Mouse (Mus musculus) spleen, adult 2 months (tissue): ENCODE data around the gene Dst. TPM values are rescaled to one million over a fixed set of nuclear protein-coding genes. Genes with fewer than 3 reads are reported as not detected.

ENCODE experiments used
- DNase-seq, 2 experiments: peaks; one replicate each; pipeline versions ENCODE4 v3.0.0 to v3.0.0-alpha.2; 2012 to 2021; ENCODE audit warnings: low spot score in 2 of 2, low read depth in 1 of 2
- H3K27ac ChIP-seq: fragments of 200-500 bp; 2 replicates; pipeline ENCODE4 v1.5.1; 2012; ENCODE audit warnings: low read length, inconsistent platforms; ENCODE audit not compliant: insufficient read depth
- H3K27me3 ChIP-seq: fragments of 200-500 bp; 2 replicates; pipeline ENCODE4 v1.6.1; 2012; ENCODE audit warnings: mild to moderate bottlenecking, moderate library complexity, low read length, inconsistent platforms; ENCODE audit not compliant: control insufficient read depth, insufficient read depth
- H3K36me3 ChIP-seq: fragments of 200-500 bp; 2 replicates; pipeline ENCODE4 v1.6.1; 2012; ENCODE audit warnings: mild to moderate bottlenecking, low read length, inconsistent platforms; ENCODE audit not compliant: control insufficient read depth, insufficient read depth
- H3K4me1 ChIP-seq: fragments of 200-500 bp; 2 replicates; pipeline ENCODE4 v1.6.1; 2011; ENCODE audit warnings: inconsistent platforms; ENCODE audit not compliant: control insufficient read depth, insufficient read depth, insufficient read length
- H3K4me3 ChIP-seq: fragments of 200-500 bp; 2 replicates; pipeline ENCODE4 v1.5.1; 2011; ENCODE audit warnings: mild to moderate bottlenecking, inconsistent platforms; ENCODE audit not compliant: insufficient read depth, insufficient read length; ENCODE audit errors: extremely low read depth
- CTCF ChIP-seq: fragments of 200-500 bp; IDR thresholded peaks from 2 replicates; pipeline ENCODE4 v1.5.1; 2011; ENCODE audit warnings: mild to moderate bottlenecking, inconsistent platforms; ENCODE audit not compliant: insufficient read depth, insufficient read length, insufficient replicate concordance; ENCODE audit errors: extremely low read depth
- POLR2A ChIP-seq: fragments of 200-500 bp; IDR thresholded peaks from 2 replicates; pipeline ENCODE4 v1.6.1; 2011; ENCODE audit warnings: low read depth, low read length, inconsistent platforms
- WGBS: fragments of 180-500 bp; shearing (Covaris S2); methylation state at CpG from one replicate; pipeline ENCODE4 v1.1.7; 2018; 5-methylcytosine and 5-hydroxymethylcytosine counted together
- polyA plus RNA-seq: library from polyadenylated mRNA; depleted of rRNA; stranded (reverse); fragments of >200 nt; gene quantifications from 2 replicates; pipeline ENCODE4 v1.2.3, GENCODE M21; 2012

Dst gene
- polyA plus RNA-seq, 1 experiment = 7.6 TPM

GRCm38 (mm10) chr1:34178022-34178727, 270.1 kb downstream of the Dst start:
- Histone ChIP-seq H3K27ac (no peak overlapping the region), H3K36me3 (no peaks in the 10 kb centered on the region), H3K4me1 (no peaks in the 10 kb centered on the region), H3K27me3 (no peaks in the 10 kb centered on the region), H3K4me3 (no peak overlapping the region; the same call in 1 of the 2 replicates)
- DNase-seq = no peak
- TF ChIP-seq CTCF (no peak), POLR2A (no peak)
- WGBS = 91% methylated on average over 41 of the region's 41 CpGs

GRCm38 (mm10) chr1:34179756-34180155, 271.7 kb downstream of the Dst start:
- no peak for TF ChIP-seq POLR2A
- TF ChIP-seq CTCF = no peak

GRCm38 (mm10) chr1:34182406-34183249, 274.6 kb downstream of the Dst start:
- H3K27me3 ChIP-seq = no peaks in the 10 kb centered on the region
- H3K27ac ChIP-seq = no peak overlapping the region
- TF ChIP-seq CTCF (no peak), POLR2A (no peak)
- WGBS = 86% methylated on average over 24 of the region's 24 CpGs
- DNase-seq = no peak
- H3K36me3 ChIP-seq = no peaks in the 10 kb centered on the region
- H3K4me1 ChIP-seq = no peaks in the 10 kb centered on the region
- no peak overlapping the region for H3K4me3 ChIP-seq

More at GRCm38 (mm10) chr1:34179756-34180155, 271.7 kb downstream of the Dst start:
- no peak for DNase-seq
- WGBS = 83% methylated on average over 19 of the region's 19 CpGs
- Histone ChIP-seq H3K27me3 (no peaks in the 10 kb centered on the region), H3K4me3 (no peak overlapping the region), H3K27ac (no peak overlapping the region), H3K36me3 (no peaks in the 10 kb centered on the region), H3K4me1 (no peaks in the 10 kb centered on the region)

GRCm38 (mm10) chr1:34183250-34183926, 275.4 kb downstream of the Dst start:
- Histone ChIP-seq H3K27ac (no peak overlapping the region), H3K4me3 (no peak overlapping the region), H3K4me1 (no peaks in the 10 kb centered on the region), H3K27me3 (no peaks in the 10 kb centered on the region), H3K36me3 (no peaks in the 10 kb centered on the region)
- WGBS = 91% methylated on average over 12 of the region's 12 CpGs
- DNase-seq = no peak
- TF ChIP-seq POLR2A (no peak), CTCF (no peak)

- DNase-seq = no peak
- TF ChIP-seq CTCF (no peak), POLR2A (no peak)
- Histone ChIP-seq H3K27me3 (no peaks in the 10 kb centered on the region), H3K27ac (no peak overlapping the region), H3K36me3 (no peaks in the 10 kb centered on the region), H3K4me1 (no peaks in the 10 kb centered on the region), H3K4me3 (no peak overlapping the region)
- 83% methylated on average over 6 of the region's 6 CpGs for WGBS
Observed at GRCm38 (mm10) chr1:34184266-34184665, 276.2 kb downstream of the Dst start.

- H3K36me3 ChIP-seq = no peaks in the 10 kb centered on the region
- no peak for DNase-seq
- H3K27ac ChIP-seq = no peak overlapping the region
- TF ChIP-seq CTCF (no peak), POLR2A (no peak)
- H3K4me1 ChIP-seq = no peaks in the 10 kb centered on the region
- no peaks in the 10 kb centered on the region for H3K27me3 ChIP-seq
- no peak overlapping the region for H3K4me3 ChIP-seq
- WGBS = 94% methylated on average over 6 of the region's 6 CpGs
Observed at GRCm38 (mm10) chr1:34186033-34186432, 278.0 kb downstream of the Dst start.
